Mouse (Mus musculus): ENCODE measurements around the gene Idh2.

The Idh2 gene

DNA sequence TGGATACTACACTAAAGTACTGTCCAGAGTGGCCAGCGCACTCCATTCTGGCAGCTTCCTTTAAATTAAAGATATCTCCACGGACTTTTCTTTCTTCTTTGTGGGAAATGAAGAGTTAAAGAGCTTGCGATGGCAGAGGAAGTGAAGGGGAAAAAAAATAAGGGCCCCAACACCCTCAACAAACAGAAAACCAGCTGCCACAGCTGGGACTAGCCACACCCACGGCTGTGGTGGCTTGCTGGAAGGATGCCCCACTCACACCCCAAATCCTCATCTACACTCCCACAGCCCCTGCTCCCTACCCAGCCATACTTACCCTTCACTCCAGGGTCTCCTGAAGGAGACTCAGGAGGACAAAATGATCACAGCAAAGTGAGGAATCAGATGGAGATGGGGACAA lies 7.9 kb upstream of the Idh2 start:
- DNase-seq (ENCODE audit: low spot score in 2 of 2) = no peak

DNA sequence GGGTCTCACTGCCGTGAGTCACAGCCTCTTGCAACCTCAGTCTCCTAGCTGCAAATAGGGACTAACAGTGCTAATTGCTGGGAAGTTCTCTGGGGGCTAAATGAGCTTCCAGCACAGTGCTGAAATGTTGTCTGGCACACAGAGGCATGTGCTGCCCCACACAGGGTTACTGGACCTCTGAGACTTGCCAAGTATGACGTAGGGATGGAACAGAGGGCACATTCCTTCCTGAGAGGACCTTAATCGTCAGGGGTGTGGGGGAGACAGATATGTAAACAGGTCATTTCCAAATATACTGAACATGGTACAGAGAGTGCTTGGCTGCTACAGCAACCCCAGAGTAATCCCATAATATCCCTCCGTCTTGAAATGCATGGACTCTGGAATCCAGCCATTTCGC lies 5.9 kb upstream of the Idh2 start:
- peak; percentile 53 to 71 for DNase-seq (ENCODE audit: low spot score in 2 of 2)

DNA sequence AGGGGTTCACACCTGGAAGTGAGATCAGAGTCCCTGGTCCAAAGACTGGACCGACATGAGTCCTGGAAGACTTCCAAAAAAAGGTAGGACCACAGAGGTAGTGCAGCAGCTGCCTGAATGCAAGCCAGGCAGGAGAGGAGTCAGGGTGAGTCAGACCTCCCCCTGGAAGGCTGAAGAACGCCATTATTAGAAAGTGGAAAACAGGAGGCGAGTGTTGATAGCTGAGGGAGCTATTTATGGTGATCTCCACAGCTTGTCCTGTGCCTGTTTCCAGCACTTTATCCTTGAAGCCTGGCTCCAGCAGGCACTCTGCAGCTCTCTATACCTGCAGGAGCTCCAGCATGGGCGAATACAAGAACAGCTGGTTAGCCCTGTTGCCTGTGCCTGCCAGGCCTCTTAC lies 4.0 kb upstream of the Idh2 start:
- peak; percentile 70 to 71 for DNase-seq (ENCODE audit: low spot score in 2 of 2)

DNA sequence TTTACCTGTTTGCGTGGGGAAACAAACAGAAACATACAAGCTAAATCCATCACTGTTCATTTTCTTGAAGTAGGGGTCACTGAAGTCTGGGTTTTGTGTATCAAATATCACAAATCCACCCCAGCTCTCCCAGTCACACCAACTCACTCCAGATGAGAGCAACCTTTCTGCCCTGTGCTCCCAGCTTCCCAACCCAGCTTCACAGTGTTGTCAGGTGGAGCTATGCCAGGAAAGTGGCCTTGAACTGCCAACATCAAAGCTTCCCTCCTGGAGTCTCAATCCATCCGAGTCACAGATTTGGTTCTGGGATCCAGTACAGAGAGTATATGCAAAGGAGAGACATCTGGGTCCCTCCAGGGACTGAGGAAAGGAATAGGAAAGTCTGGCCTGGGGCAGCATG lies 966 bp upstream of the Idh2 start:
- DNase-seq (ENCODE audit: low spot score in 2 of 2) = no peak

GRCm38 (mm10) chr7:80114451-80115223 lies 555 bp downstream of the Idh2 start:
- peak; percentile 78 to 84 for DNase-seq (ENCODE audit: low spot score in 2 of 2)

DNA sequence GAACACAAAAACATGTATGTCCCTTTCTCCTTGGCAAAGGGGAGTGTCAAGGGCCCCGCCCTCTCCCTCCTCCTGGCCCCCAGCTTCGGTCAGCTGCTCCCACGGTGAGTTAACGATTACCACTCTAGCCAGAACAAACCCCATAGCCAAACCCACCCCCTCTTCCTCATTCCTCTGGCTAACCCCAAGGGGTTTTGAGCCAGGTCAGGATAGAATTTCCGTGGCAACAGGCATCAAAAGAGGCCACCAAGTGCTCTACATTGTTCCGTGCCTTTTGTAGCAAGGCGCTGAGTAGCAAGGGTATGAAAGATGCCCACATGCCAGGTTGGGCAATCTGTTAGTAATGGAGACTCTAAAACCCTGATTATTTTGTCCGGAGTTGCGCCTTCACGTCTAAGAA lies 1.2 kb downstream of the Idh2 start:
- DNase-seq (ENCODE audit: low spot score in 2 of 2) = peak; percentile 72 to 74

DNA sequence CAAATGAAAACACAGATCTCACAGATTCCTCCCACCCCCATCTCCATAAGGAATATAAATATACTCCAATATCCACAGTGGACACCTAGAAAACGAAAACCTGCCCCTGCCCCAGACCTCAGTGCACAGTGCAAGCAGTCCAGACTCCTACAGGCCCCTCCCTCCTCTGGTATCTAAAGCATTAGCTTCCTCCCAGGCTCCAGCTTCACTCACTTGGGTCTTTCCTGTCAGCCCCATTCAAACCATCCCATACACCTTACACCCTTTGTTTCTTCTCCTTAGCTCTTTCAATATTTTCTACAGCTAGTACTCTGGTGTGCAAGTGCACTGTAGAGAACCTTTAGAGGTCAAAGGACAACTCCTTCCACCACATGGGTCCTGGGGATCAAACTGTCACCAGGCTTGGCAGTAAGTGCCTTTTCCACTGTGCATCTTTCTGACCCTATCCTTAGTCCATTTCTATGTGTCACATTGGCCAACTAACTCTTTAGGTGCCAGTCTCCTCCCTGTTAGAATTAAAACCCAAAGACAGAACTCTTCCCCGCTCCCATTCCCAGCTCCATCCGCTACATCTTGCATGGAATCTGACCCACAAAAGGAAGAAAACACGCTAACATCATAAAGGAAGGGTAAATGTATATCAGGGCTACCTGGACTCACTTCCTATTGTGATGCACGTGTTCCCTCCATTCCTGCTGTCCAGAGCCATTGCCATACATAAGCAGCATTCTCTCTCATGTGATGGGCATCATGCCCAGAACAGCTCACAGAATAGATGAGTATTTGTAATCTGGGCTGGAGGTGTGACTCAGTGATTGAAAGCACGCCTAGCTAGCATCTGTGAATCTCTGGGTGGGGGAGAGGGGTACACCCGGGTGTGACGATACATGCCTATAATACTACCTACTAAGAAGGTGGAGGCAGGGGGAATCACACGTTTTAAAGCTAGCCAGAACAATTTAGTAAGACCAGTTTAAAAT lies 3.8 kb downstream of the Idh2 start:
- no peak for DNase-seq (ENCODE audit: low spot score in 2 of 2)

GRCm38 (mm10) chr7:80106441-80106840 lies 8.8 kb downstream of the Idh2 start:
- DNase-seq (ENCODE audit: low spot score in 2 of 2) = no peak

DNA sequence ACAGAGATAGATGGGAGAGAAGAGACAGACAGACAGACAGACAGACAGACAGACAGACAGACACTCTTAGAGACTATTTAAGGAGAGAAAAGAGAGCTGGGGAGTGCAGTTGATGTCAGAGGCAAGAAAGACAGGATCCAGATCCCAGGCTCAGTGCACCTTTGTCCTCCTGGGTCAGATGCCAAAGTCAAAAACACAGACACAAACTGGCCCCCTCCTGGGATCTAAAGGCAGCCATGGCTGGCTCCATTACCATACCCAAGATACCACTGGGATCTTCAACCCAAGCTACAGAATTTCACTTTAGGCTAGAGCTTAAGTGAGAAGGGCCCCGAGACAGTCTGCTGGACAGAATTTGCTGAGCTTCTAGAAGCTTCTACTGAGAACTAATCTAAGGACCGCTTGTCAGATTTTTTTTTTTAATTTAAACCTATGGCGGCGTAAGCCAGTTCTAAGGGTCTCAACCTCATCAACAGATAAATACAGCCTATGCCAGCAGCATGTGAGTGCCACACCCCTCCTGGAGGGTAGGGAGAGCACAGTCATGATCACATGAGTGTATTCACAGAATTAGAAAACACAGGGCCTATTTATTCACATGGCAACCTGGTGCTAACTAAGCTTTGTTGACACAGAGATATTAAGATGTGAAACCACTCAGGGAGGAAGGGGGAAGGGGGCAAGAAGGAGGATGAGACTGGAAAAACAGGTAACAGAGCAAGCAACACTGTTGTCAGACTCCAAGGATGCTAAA lies 9.4 kb downstream of the Idh2 start:
- no peak for DNase-seq (ENCODE audit: low spot score in 2 of 2)

DNA sequence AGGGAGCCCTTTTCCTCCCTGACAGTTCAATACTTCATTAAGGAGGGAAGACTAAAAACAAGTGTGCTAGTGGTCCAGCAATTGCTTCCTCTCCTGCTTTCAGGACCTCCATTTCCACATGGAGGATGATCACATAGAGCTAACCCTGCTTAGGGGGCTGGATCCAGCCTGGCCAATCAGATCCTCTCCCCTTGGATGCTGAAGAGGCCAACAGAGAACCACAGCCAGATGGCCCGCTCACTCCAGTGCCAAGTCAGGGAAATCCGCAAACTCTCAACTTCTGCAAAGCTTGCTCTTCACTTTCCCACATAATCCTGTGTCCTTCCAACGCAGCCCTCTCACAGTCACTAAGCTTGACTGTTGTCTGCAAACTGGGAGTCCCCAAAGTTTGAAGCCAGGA lies 11.9 kb downstream of the Idh2 start:
- no peak for DNase-seq (ENCODE audit: low spot score in 2 of 2)

DNA sequence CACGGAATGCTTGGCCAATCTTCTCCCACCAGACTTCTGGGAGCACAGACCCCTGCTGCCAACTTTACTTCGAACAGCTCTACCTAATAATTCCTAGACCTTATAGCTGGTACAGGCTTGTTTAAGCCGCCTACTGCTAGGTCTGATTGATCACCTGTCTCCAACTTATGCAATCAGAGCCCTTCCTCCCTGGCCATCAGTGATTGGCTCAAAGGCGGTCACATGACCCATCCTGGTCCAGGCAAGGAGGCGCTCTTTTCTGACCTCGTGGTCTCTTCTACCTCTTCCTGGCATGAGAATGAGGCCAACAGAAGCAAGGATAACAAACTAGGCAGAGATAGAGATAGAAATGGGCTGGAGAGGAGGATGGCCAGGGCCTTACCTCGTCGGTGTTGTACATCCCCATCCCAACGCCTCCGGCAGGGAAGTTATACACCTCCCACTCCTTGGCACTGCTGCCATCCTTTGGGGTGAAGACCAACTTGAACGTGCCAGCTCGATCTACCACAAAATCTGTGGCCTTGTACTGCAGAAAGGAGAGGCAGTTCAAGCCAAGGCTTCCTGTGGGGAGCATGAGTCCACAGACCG lies 16.7 kb downstream of the Idh2 start:
- DNase-seq (ENCODE audit: low spot score in 2 of 2) = no peak

GRCm38 (mm10) chr7:80095598-80096309 lies 19.4 kb downstream of the Idh2 start:
- DNase-seq (ENCODE audit: low spot score in 2 of 2) = no peak

DNA sequence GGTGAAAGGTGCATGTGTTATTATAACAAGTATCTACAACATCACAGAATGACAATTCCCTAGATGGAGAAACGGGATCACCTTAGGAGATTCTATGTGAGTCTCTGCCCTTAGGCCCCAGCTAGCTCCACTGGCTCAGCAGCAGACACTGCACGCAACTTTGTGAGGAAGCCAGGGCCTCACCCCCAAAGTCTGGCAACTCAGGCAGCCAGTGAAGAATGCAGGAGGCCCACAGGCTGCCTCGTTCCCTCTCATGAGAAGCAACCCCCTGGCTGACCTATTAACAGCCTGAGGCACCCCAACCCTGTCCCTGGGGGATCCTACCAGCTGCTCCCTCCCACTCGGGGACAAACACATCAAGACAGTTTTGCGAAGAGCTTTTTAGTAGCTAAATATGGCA lies 20.7 kb downstream of the Idh2 start:
- no peak for DNase-seq (ENCODE audit: low spot score in 2 of 2)

GRCm38 (mm10) chr7:80092351-80093046 lies 22.7 kb downstream of the Idh2 start:
- DNase-seq (ENCODE audit: low spot score in 2 of 2) = peak in 1 of 2 experiments; percentile 54

- no peak for DNase-seq (ENCODE audit: low spot score in 2 of 2)
Observed at GRCm38 (mm10) chr7:80091866-80092210, 23.4 kb downstream of the Idh2 start.

DNA sequence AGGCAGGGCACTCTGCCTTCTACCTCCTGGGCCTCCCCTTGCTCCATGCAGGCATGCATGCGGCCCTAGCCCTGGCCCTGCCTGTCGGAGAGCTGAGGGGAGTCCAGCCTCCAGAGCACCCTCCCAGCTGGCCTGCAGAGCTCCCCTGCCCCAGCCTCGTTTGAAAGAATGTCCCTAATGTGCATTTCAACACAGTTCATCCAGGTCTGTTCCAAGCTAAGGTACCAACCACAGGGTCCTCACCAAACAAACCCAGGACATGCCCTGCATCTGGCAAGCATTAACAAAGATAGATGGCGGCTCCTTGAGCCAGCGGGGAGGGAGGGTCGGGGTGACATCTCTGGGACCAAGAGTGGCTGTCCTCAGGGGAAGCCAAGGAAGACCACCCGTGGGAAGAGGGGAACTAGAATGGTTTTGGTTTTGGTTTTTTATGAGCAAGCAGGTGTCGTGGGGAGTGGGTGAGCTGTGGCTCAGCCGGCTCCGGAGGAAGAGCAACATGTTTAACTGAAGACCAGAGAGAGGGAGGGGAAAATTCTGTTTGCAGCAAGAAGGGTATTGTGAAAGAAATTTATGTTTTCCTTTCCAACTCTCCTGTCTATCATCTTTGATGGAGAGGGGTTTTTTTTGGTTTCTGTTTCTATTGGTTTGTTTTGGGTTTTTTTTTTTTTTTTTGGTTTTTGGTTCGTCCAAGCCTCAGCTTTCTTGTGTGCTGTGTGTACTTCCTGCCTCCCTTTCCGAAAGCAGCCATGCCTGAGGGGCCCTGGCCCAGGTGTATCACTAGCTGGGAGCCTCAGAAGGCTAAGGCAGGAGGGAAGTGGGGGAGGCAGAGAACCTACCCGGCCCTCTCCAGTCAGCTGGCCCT lies 24.0 kb downstream of the Idh2 start:
- DNase-seq (ENCODE audit: low spot score in 2 of 2) = no peak

DNA sequence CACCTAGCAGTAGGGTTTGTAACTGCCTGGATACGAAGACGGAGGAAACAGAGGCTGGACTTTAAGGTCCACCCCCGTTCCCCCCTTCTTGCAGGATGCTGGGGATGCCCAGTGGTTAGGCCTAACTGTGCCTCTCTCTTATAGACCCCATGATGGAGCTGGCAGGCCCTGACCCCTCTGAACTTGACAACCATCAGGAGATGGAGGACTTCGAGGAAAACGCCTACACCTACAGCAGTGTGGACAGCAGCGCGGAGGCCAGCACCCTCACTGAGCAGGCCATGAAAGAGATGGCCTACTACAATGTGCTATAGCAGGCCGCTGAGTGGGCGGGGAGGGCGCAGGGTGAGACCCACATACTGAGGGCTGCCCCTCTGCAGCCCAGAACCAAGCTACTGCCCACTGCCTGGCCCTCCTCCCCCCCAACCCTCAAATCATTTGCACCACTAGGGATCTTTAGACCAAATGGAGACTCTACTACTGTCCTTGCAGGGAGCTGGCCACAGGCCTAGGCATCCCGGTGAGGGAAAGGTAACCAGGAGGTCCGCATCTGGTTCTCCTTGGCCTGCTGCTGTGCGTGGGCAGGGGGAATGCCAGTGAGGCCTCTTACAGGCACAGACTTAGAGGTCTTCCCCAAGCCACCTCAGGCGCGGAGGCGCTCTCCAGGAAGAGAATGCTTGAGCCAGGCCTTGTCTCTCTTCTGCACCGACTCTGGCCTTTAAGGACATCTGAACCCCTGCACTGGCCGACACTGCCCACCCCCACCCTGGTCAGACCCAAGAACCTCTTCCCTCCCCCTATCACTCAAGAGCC lies 24.8 kb downstream of the Idh2 start:
- DNase-seq (ENCODE audit: low spot score in 2 of 2) = no peak

- no peak for DNase-seq (ENCODE audit: low spot score in 2 of 2)
Observed at GRCm38 (mm10) chr7:80088191-80088590, 27.0 kb downstream of the Idh2 start.
